Mouse (Mus musculus): ENCODE data around the gene Ppp1r14b. TPM values are rescaled to one million over a fixed set of nuclear protein-coding genes. Genes with fewer than 3 reads are reported as not detected.

Gene Ppp1r14b
- total RNA-seq, 2 experiments from 2014 or later, result 49.8 to 57.2 TPM

GRCm38 (mm10) chr19:6941372-6942248 is 33.2 kb upstream of the Ppp1r14b start, which contains the start of gene Bad:
Gene Bad (plus strand): TSS chr19:6941861.
- peak; percentile 93 to 95 for DNase-seq (ENCODE audit: low spot score in 2 of 2)
- intact Hi-C loops (cut with DNase I), result loop anchor here (1.0 to 5.0 kb wide), 2 partner anchors 10 to 36 kb away; partner anchors contain the start of gene Plcb3

GRCm38 (mm10) chr19:6942249-6942691 is 32.5 kb upstream of the Ppp1r14b start, which contains the start of gene Gpr137:
Gene Gpr137 (minus strand): TSS chr19:6942480.
- intact Hi-C loops (cut with DNase I), result loop anchor here (1.0 to 5.0 kb wide), 2 partner anchors 9 to 35 kb away; partner anchors contain the start of gene Plcb3
- DNase-seq (ENCODE audit: low spot score in 2 of 2), result peak; percentile 92 to 96

- intact Hi-C loops (cut with DNase I), result loop anchor here (1.0 to 5.0 kb wide), 2 partner anchors 9 to 35 kb away; partner anchors contain the start of gene Plcb3
Observed at GRCm38 (mm10) chr19:6942764-6943163, 32.0 kb upstream of the Ppp1r14b start.

GRCm38 (mm10) chr19:6943709-6944108 is 31.1 kb upstream of the Ppp1r14b start:
- no peak for DNase-seq (ENCODE audit: low spot score in 2 of 2)
- intact Hi-C loops (cut with DNase I), result loop anchor here (5.0 kb wide), 1 partner anchor 34 kb away; the partner anchor contains the start of gene Plcb3

More at GRCm38 (mm10) chr19:6942764-6943163, 32.0 kb upstream of the Ppp1r14b start:
- no peak for DNase-seq (ENCODE audit: low spot score in 2 of 2)

- no peak for DNase-seq (ENCODE audit: low spot score in 2 of 2)
- intact Hi-C loops (cut with DNase I), result no loop called here
Observed at GRCm38 (mm10) chr19:6947742-6948141, 27.0 kb upstream of the Ppp1r14b start.

GRCm38 (mm10) chr19:6948186-6948585 is 26.6 kb upstream of the Ppp1r14b start:
- no peak for DNase-seq (ENCODE audit: low spot score in 2 of 2)
- intact Hi-C loops (cut with DNase I), result no loop called here

- intact Hi-C loops (cut with DNase I), result no loop called here
- no peak for DNase-seq (ENCODE audit: low spot score in 2 of 2)
Observed at GRCm38 (mm10) chr19:6949532-6949931, 25.2 kb upstream of the Ppp1r14b start.

- intact Hi-C loops (cut with DNase I), result no loop called here
- DNase-seq (ENCODE audit: low spot score in 2 of 2), result no peak
Observed at GRCm38 (mm10) chr19:6949951-6950350, 24.8 kb upstream of the Ppp1r14b start.

- intact Hi-C loops (cut with DNase I), result loop anchor here (1.0 kb wide), 3 partner anchors 8 to 27 kb away; partner anchors contain the start of genes Gpr137 and Ppp1r14b
- DNase-seq (ENCODE audit: low spot score in 2 of 2), result peak; percentile 45 to 77
Observed at GRCm38 (mm10) chr19:6950613-6951153, 24.1 kb upstream of the Ppp1r14b start.

GRCm38 (mm10) chr19:6951381-6951968 is 23.3 kb upstream of the Ppp1r14b start:
- intact Hi-C loops (cut with DNase I), result loop anchor here (1.0 kb wide), 3 partner anchors 9 to 28 kb away; partner anchors contain the start of genes Gpr137 and Ppp1r14b

GRCm38 (mm10) chr19:6951994-6952711 is 22.6 kb upstream of the Ppp1r14b start:
- intact Hi-C loops (cut with DNase I), result loop anchor here (1.0 kb wide), 3 partner anchors 10 to 29 kb away; partner anchors contain the start of genes Gpr137 and Ppp1r14b
- DNase-seq (ENCODE audit: low spot score in 2 of 2), result peak; percentile 56 to 74

More at GRCm38 (mm10) chr19:6951381-6951968, 23.3 kb upstream of the Ppp1r14b start:
- peak; percentile 88 to 98 for DNase-seq (ENCODE audit: low spot score in 2 of 2)

GRCm38 (mm10) chr19:6952712-6953037 is 22.1 kb upstream of the Ppp1r14b start:
- no peak for DNase-seq (ENCODE audit: low spot score in 2 of 2)
- intact Hi-C loops (cut with DNase I), result no loop called here

- intact Hi-C loops (cut with DNase I), result no loop called here
- DNase-seq (ENCODE audit: low spot score in 2 of 2), result no peak
Observed at GRCm38 (mm10) chr19:6954046-6954445, 20.7 kb upstream of the Ppp1r14b start.

- intact Hi-C loops (cut with DNase I), result no loop called here
Observed at GRCm38 (mm10) chr19:6955424-6955823, 19.3 kb upstream of the Ppp1r14b start.

GRCm38 (mm10) chr19:6956461-6956860 is 18.3 kb upstream of the Ppp1r14b start:
- intact Hi-C loops (cut with DNase I), result no loop called here
- no peak for DNase-seq (ENCODE audit: low spot score in 2 of 2)

More at GRCm38 (mm10) chr19:6955424-6955823, 19.3 kb upstream of the Ppp1r14b start:
- no peak for DNase-seq (ENCODE audit: low spot score in 2 of 2)

- no peak for DNase-seq (ENCODE audit: low spot score in 2 of 2)
- intact Hi-C loops (cut with DNase I), result no loop called here
Observed at GRCm38 (mm10) chr19:6968491-6969271, 6.1 kb upstream of the Ppp1r14b start.

- DNase-seq (ENCODE audit: low spot score in 2 of 2), result no peak
- intact Hi-C loops (cut with DNase I), result no loop called here
Observed at GRCm38 (mm10) chr19:6969291-6969664, 5.5 kb upstream of the Ppp1r14b start.

- intact Hi-C loops (cut with DNase I), result no loop called here
- DNase-seq (ENCODE audit: low spot score in 2 of 2), result no peak
Observed at GRCm38 (mm10) chr19:6969665-6970381, 4.9 kb upstream of the Ppp1r14b start.

Data from left cerebral cortex, postnatal 25 days (tissue).